Mouse (Mus musculus) layer of hippocampus, postnatal 10 days (tissue): Measurements from ENCODE around the gene Egflam. TPM values are rescaled to one million over a fixed set of nuclear protein-coding genes. Genes with fewer than 3 reads are reported as not detected.

ENCODE experiments used
- DNase-seq, 2 experiments: peaks; one replicate each; pipeline ENCODE4 v3.0.0; 2021; ENCODE audit warnings: low spot score in 2 of 2
- total RNA-seq, 2 experiments: library from RNA; stranded (reverse); gene quantifications; 2 replicates each; pipeline ENCODE4 v1.2.3; 2021

Gene Egflam
- total RNA-seq, 2 experiments from 2014 or later: 7.6 to 7.7 TPM

DNA sequence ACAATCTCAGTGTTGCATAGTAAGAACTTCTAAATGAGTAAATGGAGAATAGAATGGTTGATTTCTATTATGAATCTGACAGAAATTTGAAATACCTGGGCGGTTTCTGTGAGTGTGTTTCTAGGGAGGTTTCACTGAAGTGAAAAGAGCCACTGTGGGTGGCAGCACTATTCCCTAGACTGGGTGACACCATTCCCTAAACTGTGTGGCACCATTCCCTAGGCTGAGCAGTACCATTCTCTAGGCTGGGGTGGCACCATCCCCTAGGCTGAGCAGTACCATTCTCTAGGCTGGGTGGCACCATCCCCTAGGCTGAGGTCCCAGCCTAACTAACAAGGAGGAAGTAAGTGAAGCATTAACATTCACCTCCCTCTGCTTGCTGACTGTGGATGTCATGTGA is 103.0 kb downstream of the Egflam start:
- no peak for DNase-seq

DNA sequence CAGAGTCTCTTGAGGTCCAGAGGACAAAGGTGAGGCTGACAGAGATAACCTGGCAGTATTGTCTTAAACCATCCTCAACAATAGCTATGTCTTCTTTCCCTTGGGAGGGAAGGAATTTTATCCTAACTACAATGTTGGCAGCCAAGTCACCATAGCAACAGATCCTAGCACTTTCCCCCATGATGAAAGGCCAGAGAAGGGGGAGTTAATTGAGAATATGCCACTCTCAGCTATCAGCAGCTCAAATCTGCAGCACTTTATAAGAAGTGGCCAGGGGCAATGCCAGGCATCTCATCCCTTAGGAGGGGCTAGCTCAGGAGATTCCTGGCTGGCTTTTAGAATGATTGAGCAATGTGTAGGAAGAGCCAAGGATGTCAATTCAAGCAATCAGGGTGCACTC is 105.3 kb downstream of the Egflam start:
- no peak for DNase-seq

DNA sequence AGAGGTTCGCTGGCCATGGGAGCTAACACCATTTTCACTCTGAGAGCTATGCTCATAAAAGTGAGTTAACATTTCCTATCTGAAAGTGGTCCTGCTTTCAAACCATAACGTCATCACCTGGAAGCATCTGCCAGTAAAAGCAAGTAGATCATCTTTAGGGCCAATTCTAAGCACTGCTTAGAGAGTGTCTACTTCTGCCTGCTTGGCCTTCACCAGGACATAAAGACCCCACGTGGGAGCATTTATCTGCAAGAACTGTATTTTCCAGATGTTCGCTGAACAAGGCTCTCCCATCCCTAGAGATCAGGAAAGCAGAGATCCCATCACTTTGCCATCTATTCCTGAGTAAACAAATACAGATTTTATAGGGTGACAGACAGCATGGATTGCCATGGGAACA is 108.2 kb downstream of the Egflam start:
- no peak for DNase-seq

DNA sequence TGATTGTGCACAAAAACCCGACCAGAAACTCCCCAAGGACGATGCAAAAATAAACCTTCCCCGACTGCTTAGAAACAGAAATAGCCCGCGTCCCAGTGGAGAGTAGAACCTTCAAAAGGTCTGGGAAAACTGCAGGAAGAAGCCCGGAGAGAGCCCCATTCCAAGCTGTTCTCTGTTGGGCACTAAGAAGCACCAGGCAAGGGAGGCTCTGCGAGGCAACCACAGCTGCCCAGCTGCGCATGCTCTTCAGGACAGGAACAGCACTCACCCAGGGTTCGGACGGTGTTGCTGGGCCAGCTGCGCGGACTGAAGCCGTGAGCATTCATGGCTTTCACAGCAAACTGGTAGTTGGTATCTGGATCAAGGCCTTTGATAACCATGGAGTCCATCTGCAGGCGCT is 108.7 kb downstream of the Egflam start:
- DNase-seq: no peak

DNA sequence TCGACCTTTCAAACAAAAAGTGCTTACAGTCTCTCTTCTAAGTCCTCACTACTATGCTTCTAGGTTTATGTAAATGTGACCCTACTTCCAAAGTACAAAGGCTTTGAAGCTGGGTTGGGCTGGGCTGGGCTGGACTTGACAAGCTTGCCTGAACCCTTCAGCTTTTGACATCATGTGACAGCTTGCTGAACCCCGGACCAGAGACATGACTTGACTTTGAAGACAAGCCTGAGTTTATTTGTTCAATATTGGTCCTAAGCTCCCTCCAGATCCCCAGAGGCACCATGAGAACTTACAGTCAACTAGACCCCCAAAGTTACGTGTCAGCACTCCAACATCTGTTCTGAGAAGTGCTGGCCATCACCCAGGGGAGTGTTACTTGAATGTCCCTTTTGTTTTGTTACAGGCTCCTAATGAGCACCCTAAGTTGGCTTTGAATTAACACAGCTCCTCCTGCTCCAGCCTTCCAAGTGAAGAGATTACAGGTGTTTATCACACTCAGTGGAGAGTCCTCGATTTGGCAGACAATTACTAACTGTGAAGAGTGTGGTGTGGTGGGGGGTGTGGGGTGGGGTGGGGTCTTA is 109.3 kb downstream of the Egflam start:
- DNase-seq: no peak

DNA sequence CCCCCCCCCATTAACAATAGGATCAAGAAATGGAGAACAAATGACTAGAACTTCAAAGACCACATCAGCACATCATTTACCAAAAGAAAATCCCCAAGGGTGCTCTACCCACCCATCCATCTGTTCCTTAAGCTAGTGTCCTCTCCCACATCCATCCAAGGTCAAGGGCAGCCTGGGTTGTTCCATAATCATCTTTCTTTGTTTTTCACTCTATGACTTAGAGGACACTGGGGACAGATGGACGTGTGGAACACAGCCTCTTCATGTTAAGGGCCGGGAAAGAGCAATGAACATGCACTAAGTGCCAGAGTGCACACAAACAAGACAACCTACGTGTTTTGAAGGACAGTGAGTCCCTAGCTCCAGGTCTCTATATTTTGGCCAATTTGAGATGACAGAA is 110.3 kb downstream of the Egflam start:
- DNase-seq: no peak

DNA sequence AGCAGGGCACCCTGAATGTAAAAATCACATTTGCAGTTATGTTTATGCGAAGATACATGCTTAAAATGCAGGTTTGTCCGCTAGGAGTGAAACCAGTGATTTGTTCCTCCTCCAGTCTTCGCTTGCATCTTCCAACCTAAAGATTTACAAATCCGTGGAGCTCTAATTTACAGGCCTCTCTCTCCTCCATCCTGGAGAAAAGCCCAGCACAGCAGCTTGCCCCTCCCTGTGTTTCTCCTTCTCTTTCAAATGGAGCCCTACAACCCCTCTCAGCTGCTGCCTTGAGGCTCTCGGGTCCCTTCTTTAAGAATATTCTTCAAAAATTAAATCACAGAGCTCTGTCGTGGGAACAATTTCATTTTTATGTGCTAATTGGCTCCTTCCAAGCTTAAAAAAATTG is 116.6 kb downstream of the Egflam start:
- DNase-seq: no peak

DNA sequence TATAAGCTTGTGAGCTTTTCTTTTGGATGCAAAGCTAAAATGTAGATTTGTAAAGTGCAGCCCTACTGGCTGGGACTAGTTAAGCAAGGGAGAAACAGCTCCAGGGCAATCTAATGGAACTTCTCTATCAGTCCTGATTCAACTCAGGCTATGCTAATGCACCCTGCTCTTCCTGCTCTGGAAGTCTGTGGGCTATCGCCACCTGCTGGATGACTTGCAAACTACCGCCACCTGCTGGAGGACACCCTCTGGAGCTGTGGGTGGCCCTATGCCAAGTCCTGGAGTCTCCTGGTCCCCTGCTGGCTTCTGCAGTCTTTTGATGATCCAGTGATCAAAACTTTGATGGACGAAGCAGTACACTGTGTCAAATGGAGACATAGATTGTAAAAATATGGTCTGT is 134.4 kb downstream of the Egflam start:
- DNase-seq: peak; percentile 84

DNA sequence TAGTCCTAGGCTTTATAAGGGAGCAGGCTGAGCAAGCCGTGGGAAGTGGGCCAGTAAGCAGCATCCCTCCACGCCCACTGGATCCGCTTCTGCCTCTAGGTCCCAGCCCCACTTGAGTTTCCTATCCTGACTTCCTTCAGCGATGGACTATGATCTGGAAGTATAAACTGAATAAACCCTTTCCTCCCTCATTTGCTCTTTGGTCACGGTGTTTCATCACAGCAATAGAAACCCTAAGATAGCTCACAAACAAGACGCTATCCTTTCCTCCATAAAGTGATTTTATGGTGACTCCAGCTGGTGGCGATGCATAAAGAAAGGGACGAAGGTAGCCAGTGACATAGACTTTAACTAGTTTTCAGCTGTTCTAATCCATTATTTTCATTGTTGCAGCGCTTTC is 134.9 kb downstream of the Egflam start:
- no peak for DNase-seq

DNA sequence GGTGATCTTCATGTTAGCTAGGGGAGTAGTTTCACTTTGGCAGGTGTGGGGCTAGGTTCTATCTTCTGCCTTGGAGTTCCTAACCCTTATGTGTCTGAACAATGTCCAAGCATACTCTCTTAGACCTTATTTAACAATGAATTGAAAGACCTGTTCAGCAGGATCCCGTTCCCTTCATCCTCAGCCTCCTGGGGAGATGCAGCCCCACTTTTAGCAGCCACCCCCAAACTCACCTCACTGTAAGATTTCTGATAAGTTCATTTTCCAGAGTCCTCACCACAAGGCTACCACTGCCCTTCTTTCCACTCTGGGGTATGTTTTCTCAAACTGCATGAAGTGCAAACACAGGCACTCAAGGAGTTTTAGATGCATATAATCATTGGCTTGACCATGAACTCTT is 136.8 kb downstream of the Egflam start:
- no peak for DNase-seq

DNA sequence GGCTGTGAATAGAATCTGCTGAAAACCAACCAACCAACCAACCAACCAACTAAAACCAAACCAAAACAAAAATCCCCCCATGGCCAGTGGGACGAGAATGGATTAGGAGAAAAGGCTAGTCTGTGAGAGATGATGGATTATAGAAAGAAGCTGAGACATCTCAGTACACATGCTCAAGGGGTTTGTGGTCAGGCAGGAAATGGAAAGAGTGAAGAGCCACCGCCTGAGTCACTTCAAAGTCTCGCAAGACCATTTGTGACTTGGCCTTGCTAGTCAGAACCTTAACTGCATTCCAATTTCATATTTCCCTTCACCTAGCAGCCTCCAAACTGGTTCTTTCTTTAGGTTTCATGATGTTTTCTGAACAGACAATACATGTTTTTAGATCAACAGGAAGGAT is 141.6 kb downstream of the Egflam start:
- DNase-seq: no peak

DNA sequence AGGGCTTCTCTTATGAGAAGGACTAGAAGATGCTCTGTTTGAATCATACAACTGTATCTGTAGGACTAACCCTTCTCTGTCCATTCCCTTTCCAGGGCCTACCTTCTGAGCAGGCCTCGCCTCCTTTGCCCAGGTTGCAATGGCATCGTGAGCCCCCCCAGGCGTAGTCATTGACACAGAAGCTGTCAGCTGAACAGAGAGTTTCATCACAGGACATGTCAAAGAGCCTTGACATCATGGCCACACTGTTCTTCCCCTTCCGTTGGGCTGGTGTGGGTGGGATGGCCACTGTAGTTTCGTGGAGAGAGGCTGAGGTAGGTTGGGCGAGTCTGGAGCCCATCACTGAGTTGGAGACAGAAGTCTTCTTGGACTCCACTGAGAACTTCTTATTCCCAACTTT is 144.9 kb downstream of the Egflam start:
- no peak for DNase-seq

DNA sequence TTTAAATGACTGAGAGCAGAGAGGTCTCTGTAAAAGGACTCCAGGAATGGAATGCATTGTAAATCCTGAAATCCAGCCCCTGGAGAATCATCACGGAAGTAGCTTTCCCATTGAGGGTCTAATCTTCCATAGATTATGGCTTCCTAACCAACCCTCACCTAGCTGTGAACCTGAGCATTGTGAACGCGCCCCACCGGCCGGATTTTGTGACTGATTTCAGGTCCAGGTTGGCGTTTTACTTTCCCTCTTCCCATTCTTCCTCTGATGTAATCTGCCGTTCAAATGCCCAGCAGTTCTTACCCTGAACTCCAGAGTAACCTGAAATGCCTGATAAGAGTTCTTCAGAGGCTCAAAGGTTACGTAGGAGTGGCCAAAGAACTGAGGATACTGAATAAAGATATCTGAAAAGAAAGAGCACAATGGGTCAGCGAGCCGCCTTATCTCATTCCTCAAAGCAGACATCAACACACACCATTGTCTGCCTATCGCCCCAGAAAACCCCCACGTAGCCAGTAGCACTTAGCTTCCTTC is 146.0 kb downstream of the Egflam start:
- DNase-seq: no peak

DNA sequence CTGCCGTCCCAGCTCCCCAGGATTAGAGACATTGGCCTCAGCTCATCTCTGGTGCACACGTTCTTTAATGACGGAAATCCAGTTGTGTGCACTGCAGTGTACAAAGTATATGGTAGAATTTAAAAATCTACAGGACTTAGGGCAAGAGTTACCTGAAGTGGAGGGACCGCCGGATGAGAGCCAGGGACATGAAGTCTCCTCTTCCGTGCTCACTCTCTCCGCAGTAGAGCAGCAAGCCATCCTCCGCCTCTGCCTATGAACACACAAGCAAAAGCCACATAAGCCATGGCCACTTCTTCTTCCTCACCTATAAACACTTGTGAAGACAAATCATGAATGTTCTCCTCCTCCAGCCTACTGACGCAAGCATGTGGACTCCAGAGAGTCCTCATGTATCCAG is 147.2 kb downstream of the Egflam start:
- no peak for DNase-seq

DNA sequence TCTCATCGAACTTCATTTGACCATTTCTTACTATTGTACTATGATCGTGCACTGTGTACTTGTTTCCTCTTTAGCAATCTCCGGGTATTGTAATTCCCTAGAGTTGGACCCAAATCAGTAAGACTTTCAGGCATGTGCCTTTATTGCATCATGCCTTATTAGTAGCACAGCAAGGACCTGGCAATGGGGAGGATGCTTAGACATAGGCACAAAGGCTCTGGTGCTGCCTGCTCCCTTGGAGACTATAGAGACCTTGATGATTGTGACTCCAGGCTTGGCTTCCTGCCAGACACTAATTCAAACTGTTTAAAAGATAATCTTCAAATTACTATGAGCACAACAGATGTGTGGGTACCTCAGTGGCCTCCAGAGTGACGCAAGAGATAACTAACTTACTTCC is 149.0 kb downstream of the Egflam start:
- no peak for DNase-seq

DNA sequence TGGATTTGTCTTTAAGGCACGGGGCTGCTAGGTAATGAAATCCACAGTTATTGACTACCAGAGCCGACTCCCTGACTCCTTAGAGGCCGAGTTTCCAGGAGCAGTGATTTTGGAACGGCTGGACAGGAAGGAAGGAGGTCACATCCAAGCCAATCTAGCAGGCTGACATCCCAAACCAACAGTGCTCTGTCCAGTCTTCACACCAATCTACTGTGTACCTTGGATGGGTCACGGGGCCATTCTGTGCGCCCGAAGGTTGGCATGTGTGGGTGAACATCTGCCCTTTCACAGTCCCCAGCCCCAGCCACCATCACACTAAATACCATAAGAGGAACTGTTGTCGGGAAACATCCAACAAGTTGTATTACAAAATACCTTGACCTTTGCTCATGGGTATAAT is 150.9 kb downstream of the Egflam start:
- no peak for DNase-seq

DNA sequence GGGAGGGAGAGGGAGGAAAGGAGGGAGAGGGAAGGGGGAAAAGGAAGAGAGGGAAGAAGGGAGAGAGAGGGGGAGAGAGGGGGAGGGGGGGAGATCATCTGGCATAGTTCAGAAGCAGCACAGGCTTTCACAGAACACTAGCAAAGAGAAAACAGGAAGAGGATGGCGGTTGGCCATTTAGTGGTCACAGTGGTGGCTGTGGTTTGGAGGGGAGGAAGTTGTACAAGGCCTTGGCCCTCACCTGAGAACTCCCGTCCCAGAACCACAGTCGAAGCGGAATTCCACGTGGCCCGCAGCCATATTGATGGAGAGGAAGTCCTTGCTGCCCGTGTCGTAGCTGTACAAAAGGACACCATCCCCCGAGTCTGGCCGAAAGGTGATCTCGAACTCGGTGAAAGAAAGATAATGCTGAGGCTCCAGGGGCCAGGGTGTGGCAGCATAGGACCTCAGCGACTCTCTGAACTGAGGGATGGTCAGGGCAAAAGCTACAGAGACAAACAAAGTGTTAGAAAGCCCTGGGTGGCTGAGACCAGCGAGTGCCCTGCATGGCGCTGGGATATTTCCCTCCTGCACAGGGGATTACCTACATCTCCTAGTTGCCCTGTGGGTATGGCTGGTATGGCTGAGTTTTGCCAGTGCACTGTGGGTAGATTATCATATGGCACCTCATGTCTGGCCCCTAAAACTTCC is 155.9 kb downstream of the Egflam start:
- DNase-seq: no peak

DNA sequence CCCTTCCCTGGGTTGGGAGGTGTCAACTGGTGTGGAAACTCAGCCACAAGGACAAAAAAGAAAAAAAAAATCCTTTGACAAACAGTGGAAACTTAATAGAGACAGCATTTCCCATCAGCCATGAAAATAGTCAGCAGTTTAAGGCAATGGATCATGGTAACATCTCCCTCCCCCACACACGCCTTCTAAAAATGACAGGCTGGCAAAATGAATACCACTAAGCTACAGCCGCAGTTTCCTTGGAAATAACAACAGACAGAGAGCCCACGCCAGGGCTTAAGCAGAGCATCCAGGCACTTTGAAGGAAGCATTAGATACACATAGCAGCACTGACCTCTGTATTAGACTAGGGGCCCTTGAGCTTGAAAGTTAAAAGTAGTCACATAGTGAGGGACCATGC is 157.2 kb downstream of the Egflam start:
- DNase-seq: no peak

DNA sequence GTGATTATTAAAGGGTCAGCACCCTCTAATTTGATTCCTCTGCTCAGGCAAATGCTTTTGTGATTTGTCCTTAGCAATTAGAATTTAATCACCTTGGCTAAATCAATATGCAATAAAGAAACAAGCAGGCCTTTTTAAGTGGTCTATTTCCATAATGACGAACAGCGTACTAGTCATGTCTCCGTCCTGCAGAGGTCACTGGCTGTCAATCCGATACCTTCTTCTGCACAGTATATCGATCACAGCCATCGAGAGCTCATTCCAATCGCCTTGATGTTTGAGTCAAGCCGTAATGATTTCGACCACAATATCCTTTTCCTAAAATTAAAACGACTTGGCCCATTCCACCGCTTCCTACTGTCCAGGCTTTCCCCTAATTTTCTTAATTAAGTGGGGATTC is 158.3 kb downstream of the Egflam start:
- no peak for DNase-seq

DNA sequence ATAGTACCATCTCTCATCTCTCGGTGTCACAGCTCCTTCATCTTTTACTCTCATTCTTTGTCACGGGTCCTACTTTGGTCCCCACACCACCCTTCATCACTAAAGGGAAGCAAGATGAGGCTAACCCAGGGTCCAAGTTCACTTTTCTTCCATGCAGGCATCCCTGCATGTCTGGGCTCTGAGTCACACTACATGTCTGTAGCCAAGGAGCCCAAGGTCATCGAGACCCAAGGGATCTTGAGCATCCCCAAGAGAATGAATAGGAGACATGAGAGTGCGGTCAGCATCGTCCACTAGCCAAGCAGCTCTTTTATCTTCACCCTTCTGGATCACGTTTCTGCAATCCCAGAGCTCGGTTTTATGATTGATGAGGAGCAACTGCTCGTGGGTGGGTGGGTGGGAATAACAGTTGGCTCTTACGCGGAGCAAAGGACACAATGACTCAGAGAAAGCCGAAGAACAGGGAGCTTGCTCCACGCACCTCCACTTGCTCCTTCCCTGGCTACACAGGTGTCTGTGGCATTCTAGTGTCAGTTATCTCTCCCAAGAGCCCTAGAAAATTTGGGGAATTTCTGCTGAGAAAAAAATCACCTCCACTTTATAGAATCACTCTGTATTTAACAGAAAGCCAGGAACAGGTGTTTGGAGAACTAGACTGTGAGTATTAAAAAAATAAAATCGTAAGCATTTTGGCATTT is 164.7 kb downstream of the Egflam start:
- DNase-seq: no peak

DNA sequence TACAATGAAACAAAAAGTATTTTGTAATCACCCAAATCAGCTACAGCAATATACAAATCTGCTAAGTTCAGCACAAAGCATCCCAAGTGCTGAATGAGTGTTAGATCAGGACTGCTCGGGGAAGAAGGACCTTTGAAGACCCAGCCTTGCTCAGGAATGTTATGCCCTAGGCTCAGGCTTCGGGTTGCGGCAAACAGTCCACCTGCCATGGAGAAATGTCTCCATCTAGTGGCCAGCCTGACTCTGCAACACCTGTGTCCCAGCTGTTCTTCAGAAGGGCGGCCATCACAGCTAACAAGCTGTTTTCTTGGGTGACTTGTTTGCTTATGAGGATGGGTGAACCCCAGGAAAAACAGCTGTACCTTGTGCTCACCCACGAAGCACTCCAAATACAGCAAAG is 172.0 kb downstream of the Egflam start:
- peak; percentile 81 to 83 for DNase-seq

DNA sequence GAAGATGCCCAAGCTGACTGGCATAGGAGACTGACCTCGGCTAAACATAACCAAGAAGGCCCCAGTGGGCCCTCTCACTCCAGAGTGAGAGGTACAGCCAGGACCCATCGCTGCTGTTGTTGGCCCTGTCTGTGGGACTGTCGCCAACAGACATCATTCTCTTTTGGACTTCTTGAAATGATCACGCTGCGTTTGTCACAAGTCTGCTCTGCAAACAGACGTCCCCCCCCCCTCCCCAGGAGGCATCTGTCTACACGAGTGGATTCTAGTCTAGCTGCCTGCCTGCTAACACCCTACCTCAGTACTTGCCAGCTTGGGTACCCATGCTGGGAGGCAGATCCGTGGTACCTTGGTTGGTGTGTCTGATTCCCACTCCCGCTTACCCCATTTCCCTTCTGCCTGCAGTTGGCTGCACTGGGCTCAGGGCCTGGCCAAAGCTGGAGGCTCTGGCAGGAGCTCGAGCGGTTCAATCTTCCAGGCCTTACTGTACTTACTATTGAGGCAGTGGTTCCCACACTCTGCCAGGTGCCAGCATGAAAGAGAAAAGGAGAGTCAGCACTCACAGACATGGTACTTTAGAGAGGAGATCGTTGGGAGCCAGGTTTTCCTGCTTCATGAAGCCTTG is 173.9 kb downstream of the Egflam start:
- peak; percentile 32 to 44 for DNase-seq
